Mouse (Mus musculus) E14TG2a.4 (cell line): ENCODE data around the gene Ascc1.

ENCODE experiments used
- CTCF ChIP-seq: conservative IDR thresholded peaks from 2 replicates; pipeline ENCODE4 v1.5.1; 2014; ENCODE audit warnings: low read length
- POU5F1 ChIP-seq: IDR thresholded peaks from 2 replicates; pipeline ENCODE4 v1.6.1; 2014; ENCODE audit warnings: low read length, borderline replicate concordance

DNA sequence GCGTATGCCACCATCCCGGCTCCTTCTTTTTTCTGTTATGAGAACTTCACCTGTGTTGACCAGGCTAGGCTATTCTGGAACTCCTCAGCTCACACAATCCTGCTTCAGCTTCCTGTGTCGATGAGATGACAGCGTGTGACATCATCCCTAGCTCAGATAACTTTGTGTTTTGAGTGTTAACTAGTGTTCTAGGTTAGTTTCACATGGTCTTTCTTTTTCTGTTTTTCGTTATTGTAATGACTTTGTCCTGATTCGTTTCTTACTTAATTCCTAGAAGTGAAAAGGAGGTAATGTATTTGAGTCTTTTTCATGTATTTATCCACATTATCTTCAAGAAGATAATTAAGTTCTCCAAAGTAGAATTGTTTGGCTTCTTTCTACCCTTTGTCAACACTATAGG is 13.6 kb downstream of the Ascc1 start:
- TF ChIP-seq CTCF, result no peak
- no peak for TF ChIP-seq POU5F1
